ENCODE assay signal across 8 mouse cellular contexts in genomic region chr17:27707954-27708661, GRCm38 (mm10). TPM values are rescaled to one million over a fixed set of nuclear protein-coding genes. Genes with fewer than 3 reads are reported as not detected.
A peak's percentile ranks its signal among the peaks of the same experiment; 100 is the strongest.
DNase-seq lines count a peak whose midpoint lies in the region; ATAC-seq lines count a peak whose summit lies in the region.

No protein-coding gene starts in this region.

- H3K27me3 ChIP-seq in lung, embryonic 15.5 days = peaks cover 8% of the 10 kb centered on the region; the same call in 1 of the 2 replicates

- ATAC-seq in lung, embryonic 15.5 days (ENCODE audit: borderline replicate concordance, extremely low read depth, low FRiP score, low TSS enrichment) = peak; percentile 91

- H3K36me3 ChIP-seq in lung, embryonic 15.5 days = no peaks in the 10 kb centered on the region

- peak overlapping the region; percentile 47; the same call in 1 of the 2 replicates for H3K27ac ChIP-seq in lung, embryonic 15.5 days

- peaks cover 19% of the 10 kb centered on the region for H3K4me1 ChIP-seq in lung, embryonic 15.5 days

- intact Hi-C loops in left cerebral cortex, postnatal 14 days (cut with DNase I) = no loop called here
- intact Hi-C loops in left cerebral cortex, postnatal 36 days (cut with DNase I) = no loop called here

- no peaks in the 10 kb centered on the region for H3K9me3 ChIP-seq in lung, embryonic 15.5 days

- H3K9ac ChIP-seq in lung, embryonic 15.5 days = peak overlapping the region; percentile 37

- peak overlapping the region; percentile 33 for H3K4me3 ChIP-seq in lung, embryonic 15.5 days

- WGBS in lung, embryonic 15.5 days = 2% methylated on average over 25 of the region's 25 CpGs

- peak overlapping the region; percentile 71 for H3K4me2 ChIP-seq in lung, embryonic 15.5 days

- DNase-seq in left cerebral cortex, postnatal 14 days (ENCODE audit: low spot score in 2 of 2) = peak; percentile 49 to 64
- no peak for DNase-seq in left cerebral cortex, postnatal 36 days (ENCODE audit: low spot score in 2 of 2)
- DNase-seq in embryo, embryonic 10 days (ENCODE audit: low spot score) = peak; percentile 80
- peak; percentile 28 to 40 for DNase-seq in heart, adult 18-20 months
- peak; percentile 39 for DNase-seq in kidney, adult 18-20 months
- peak; percentile 93 for DNase-seq in retina, embryonic 14.5 days (ENCODE audit: low spot score)
- no peak for DNase-seq in layer of hippocampus, adult 9-10 months (ENCODE audit: low spot score)

RNA-seq across cellular contexts. Expression of gene Spdef, which starts 20.6 kb away (rescaled TPM):
- under 1 TPM; 0.42 to 0.57 TPM for total RNA-seq in left cerebral cortex, postnatal 14 days (2021)
- total RNA-seq in left cerebral cortex, postnatal 36 days (2021) = under 1 TPM; 0.48 to 0.49 TPM
- total RNA-seq in heart, adult 18-20 months (2021) = under 1 TPM in 1 of 2 experiments, not detected in 1; 0.18 TPM
- polyA plus RNA-seq in lung, embryonic 15.5 days (2015; fragmentation: Nextera tagmentation; extraction: Ambion mirVana) = 1.7 and 2.2 TPM in 2 replicates

RNA-seq across cellular contexts. Expression of gene Pacsin1, which starts 52.8 kb away (rescaled TPM):
- 100 to 1,000 TPM; 349 to 352 TPM for total RNA-seq in left cerebral cortex, postnatal 14 days (2021)
- total RNA-seq in left cerebral cortex, postnatal 36 days (2021) = 100 to 1,000 TPM; 422 to 452 TPM
- under 1 TPM; 0.25 to 0.67 TPM for total RNA-seq in heart, adult 18-20 months (2021)
- 0.61 and 0.93 TPM in 2 replicates for polyA plus RNA-seq in lung, embryonic 15.5 days (2015; fragmentation: Nextera tagmentation; extraction: Ambion mirVana)

Comparison
In these comparisons a context has a peak if more than half of its experiments do, and no peak if none do; other contexts are left out.
1. DNase-seq: peak in left cerebral cortex, postnatal 14 days (2 of 2), embryo, embryonic 10 days (single experiment), heart, adult 18-20 months (2 of 2), kidney, adult 18-20 months (single experiment) and retina, embryonic 14.5 days (single experiment); none in left cerebral cortex, postnatal 36 days (0 of 2) and layer of hippocampus, adult 9-10 months (single experiment).
2. RNA of gene Pacsin1, which starts 52.8 kb away (total RNA-seq): 422 to 452 TPM in left cerebral cortex, postnatal 36 days and 349 to 352 TPM in left cerebral cortex, postnatal 14 days; 0.25 to 0.67 TPM in heart, adult 18-20 months; every median in the first group is over 100 times any median in the second.